Mouse (Mus musculus) G1E (cell line): ENCODE results near the gene Alg14.

ENCODE experiments used
- GATA1 ChIP-seq: IDR thresholded peaks from 2 replicates; pipeline ENCODE4 v1.6.1; 2012; ENCODE audit warnings: borderline replicate concordance, low read length, inconsistent platforms, mixed read lengths
- GATA2 ChIP-seq: IDR thresholded peaks from 2 replicates; pipeline ENCODE4 v1.6.1; 2012; ENCODE audit warnings: low read depth, low read length, inconsistent platforms, borderline replicate concordance

- no peak for TF ChIP-seq GATA1
- no peak for TF ChIP-seq GATA2
These were observed 30.3 kb upstream of the Alg14 start for GRCm38 (mm10) chr3:121261251-121261650.
